Mouse (Mus musculus): ENCODE data around the gene Ndufaf3. TPM values are rescaled to one million over a fixed set of nuclear protein-coding genes. Genes with fewer than 3 reads are reported as not detected.

Ndufaf3 gene
- polyA plus RNA-seq, 1 experiment from 2014 or later: 53.2 TPM

- H3K36me3 ChIP-seq (ENCODE audit: control insufficient read depth, insufficient read depth, low read length): peaks cover 19% of the 10 kb centered on the region; the same call in 1 of the 2 replicates
- H3K4me2 ChIP-seq (ENCODE audit: low read depth, low read length, severe bottlenecking): no peak overlapping the region
- H3K4me3 ChIP-seq (ENCODE audit: low read depth, low read length): no peak overlapping the region
- no peak for DNase-seq (ENCODE audit: low spot score)
- no peaks in the 10 kb centered on the region for H3K27me3 ChIP-seq (ENCODE audit: control insufficient read depth, insufficient read depth, low read length)
- H3K9me3 ChIP-seq (ENCODE audit: control insufficient read depth, low read length): no peaks in the 10 kb centered on the region
- 90% methylated on average over 37 of the region's 37 CpGs for WGBS
- peaks cover 31% of the 10 kb centered on the region for H3K4me1 ChIP-seq (replicated peaks; ENCODE audit: control insufficient read depth, insufficient read depth, low read length)
- no peak overlapping the region for H3K9ac ChIP-seq (ENCODE audit: low read length)
- ATAC-seq (replicated peaks; ENCODE audit: low FRiP score): no peak
- H3K27ac ChIP-seq (ENCODE audit: low read depth, low read length): no peak overlapping the region
These were observed 8.4 kb upstream of the Ndufaf3 start for GRCm38 (mm10) chr9:108575321-108576297.

- H3K9ac ChIP-seq (ENCODE audit: low read length): no peak overlapping the region
- no peak overlapping the region for H3K27ac ChIP-seq (ENCODE audit: low read depth, low read length)
- ATAC-seq (replicated peaks; ENCODE audit: low FRiP score): no peak
- H3K27me3 ChIP-seq (ENCODE audit: control insufficient read depth, insufficient read depth, low read length): no peaks in the 10 kb centered on the region
- no peaks in the 10 kb centered on the region for H3K9me3 ChIP-seq (ENCODE audit: control insufficient read depth, low read length)
- no peak overlapping the region for H3K4me2 ChIP-seq (ENCODE audit: low read depth, low read length, severe bottlenecking)
- DNase-seq (ENCODE audit: low spot score): no peak
- 92% methylated on average over 12 of the region's 12 CpGs for WGBS
- H3K36me3 ChIP-seq (ENCODE audit: control insufficient read depth, insufficient read depth, low read length): peaks cover 19% of the 10 kb centered on the region; the same call in 1 of the 2 replicates
- no peak overlapping the region for H3K4me3 ChIP-seq (ENCODE audit: low read depth, low read length)
- H3K4me1 ChIP-seq (replicated peaks; ENCODE audit: control insufficient read depth, insufficient read depth, low read length): peaks cover 36% of the 10 kb centered on the region
These were observed 7.7 kb upstream of the Ndufaf3 start for GRCm38 (mm10) chr9:108574921-108575320.

- DNase-seq (ENCODE audit: low spot score) (peak; percentile 88), ATAC-seq (replicated peaks; ENCODE audit: low FRiP score) (no peak)
- Histone ChIP-seq H3K9ac (ENCODE audit: low read length) (0 out of 2 replicates have a peak overlapping the region, but pooled peaks have one; percentile 16), H3K4me2 (ENCODE audit: low read depth, low read length, severe bottlenecking) (no peak overlapping the region), H3K4me1 (replicated peaks; ENCODE audit: control insufficient read depth, insufficient read depth, low read length) (peaks cover 32% of the 10 kb centered on the region), H3K36me3 (ENCODE audit: control insufficient read depth, insufficient read depth, low read length) (peaks cover 19% of the 10 kb centered on the region; the same call in 1 of the 2 replicates), H3K4me3 (ENCODE audit: low read depth, low read length) (no peak overlapping the region), H3K9me3 (ENCODE audit: control insufficient read depth, low read length) (no peaks in the 10 kb centered on the region), H3K27ac (ENCODE audit: low read depth, low read length) (no peak overlapping the region), H3K27me3 (ENCODE audit: control insufficient read depth, insufficient read depth, low read length) (no peaks in the 10 kb centered on the region)
- 49% methylated on average over 26 of the region's 26 CpGs for WGBS
These were observed 6.8 kb upstream of the Ndufaf3 start for GRCm38 (mm10) chr9:108573774-108574690.

- no peak overlapping the region for H3K4me3 ChIP-seq (ENCODE audit: low read depth, low read length)
- no peak for ATAC-seq (replicated peaks; ENCODE audit: low FRiP score)
- 82% methylated on average over 10 of the region's 10 CpGs for WGBS
- H3K36me3 ChIP-seq (ENCODE audit: control insufficient read depth, insufficient read depth, low read length): peaks cover 19% of the 10 kb centered on the region; the same call in 1 of the 2 replicates
- no peak for DNase-seq (ENCODE audit: low spot score)
- peaks cover 36% of the 10 kb centered on the region for H3K4me1 ChIP-seq (replicated peaks; ENCODE audit: control insufficient read depth, insufficient read depth, low read length)
- H3K27ac ChIP-seq (ENCODE audit: low read depth, low read length): no peak overlapping the region
- no peak overlapping the region for H3K9ac ChIP-seq (ENCODE audit: low read length)
- no peaks in the 10 kb centered on the region for H3K9me3 ChIP-seq (ENCODE audit: control insufficient read depth, low read length)
- H3K27me3 ChIP-seq (ENCODE audit: control insufficient read depth, insufficient read depth, low read length): no peaks in the 10 kb centered on the region
- H3K4me2 ChIP-seq (ENCODE audit: low read depth, low read length, severe bottlenecking): no peak overlapping the region
These were observed 5.1 kb upstream of the Ndufaf3 start for GRCm38 (mm10) chr9:108572321-108572720.

DNA sequence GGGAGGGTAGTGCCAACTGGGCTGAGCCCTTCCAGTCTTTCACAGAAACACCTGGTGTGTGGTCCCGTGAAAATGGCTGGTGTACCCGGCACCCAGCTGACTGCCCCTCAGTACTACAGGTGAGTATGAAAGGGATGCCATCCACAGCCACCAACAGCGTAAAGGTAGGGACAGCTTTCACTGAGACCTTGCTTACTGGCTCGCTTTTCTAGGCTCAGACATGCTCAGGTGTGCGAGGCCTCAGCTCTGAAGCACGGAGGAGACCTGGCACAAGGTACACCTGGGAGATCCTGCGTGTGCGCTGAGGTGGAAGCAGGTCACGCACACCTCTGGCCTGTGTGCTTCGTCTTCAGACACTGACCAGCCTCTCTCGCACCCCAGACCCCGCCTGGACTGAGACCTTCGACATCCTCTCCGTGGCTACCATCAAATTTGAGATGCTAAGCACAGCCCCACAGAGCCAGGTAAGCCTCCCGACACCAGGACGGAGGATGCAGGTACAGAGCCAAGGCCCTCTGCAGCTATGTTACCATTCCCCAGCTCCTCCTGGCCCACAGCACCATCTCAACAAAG is 4.3 kb upstream of the Ndufaf3 start:
- no peak for DNase-seq (ENCODE audit: low spot score)
- H3K4me1 ChIP-seq (replicated peaks; ENCODE audit: control insufficient read depth, insufficient read depth, low read length): peaks cover 28% of the 10 kb centered on the region
- no peak for ATAC-seq (replicated peaks; ENCODE audit: low FRiP score)
- 95% methylated on average over 16 of the region's 16 CpGs for WGBS
- H3K9ac ChIP-seq (ENCODE audit: low read length): no peak overlapping the region
- no peaks in the 10 kb centered on the region for H3K27me3 ChIP-seq (ENCODE audit: control insufficient read depth, insufficient read depth, low read length)
- peaks cover 19% of the 10 kb centered on the region; the same call in 1 of the 2 replicates for H3K36me3 ChIP-seq (ENCODE audit: control insufficient read depth, insufficient read depth, low read length)
- H3K4me2 ChIP-seq (ENCODE audit: low read depth, low read length, severe bottlenecking): no peak overlapping the region
- H3K4me3 ChIP-seq (ENCODE audit: low read depth, low read length): no peak overlapping the region
- no peaks in the 10 kb centered on the region for H3K9me3 ChIP-seq (ENCODE audit: control insufficient read depth, low read length)
- H3K27ac ChIP-seq (ENCODE audit: low read depth, low read length): no peak overlapping the region

GRCm38 (mm10) chr9:108570207-108570896 is 3.1 kb upstream of the Ndufaf3 start:
- H3K27ac ChIP-seq (ENCODE audit: low read depth, low read length): peak overlapping the region; percentile 53; the same call in 1 of the 2 replicates
- H3K4me2 ChIP-seq (ENCODE audit: low read depth, low read length, severe bottlenecking): peak overlapping the region; percentile 93
- no peaks in the 10 kb centered on the region for H3K27me3 ChIP-seq (ENCODE audit: control insufficient read depth, insufficient read depth, low read length)
- H3K36me3 ChIP-seq (ENCODE audit: control insufficient read depth, insufficient read depth, low read length): peaks cover 18% of the 10 kb centered on the region; the same call in 1 of the 2 replicates
- no peaks in the 10 kb centered on the region for H3K9me3 ChIP-seq (ENCODE audit: control insufficient read depth, low read length)
- peaks cover 28% of the 10 kb centered on the region for H3K4me1 ChIP-seq (replicated peaks; ENCODE audit: control insufficient read depth, insufficient read depth, low read length)
- peak; percentile 86 for DNase-seq (ENCODE audit: low spot score)
- H3K4me3 ChIP-seq (ENCODE audit: low read depth, low read length): peak overlapping the region; percentile 51
- H3K9ac ChIP-seq (ENCODE audit: low read length): peak overlapping the region; percentile 57
- WGBS: 3% methylated on average over 40 of the region's 40 CpGs
- ATAC-seq (replicated peaks; ENCODE audit: low FRiP score): peak; percentile 4; the same call in 1 of the 2 replicates

DNA sequence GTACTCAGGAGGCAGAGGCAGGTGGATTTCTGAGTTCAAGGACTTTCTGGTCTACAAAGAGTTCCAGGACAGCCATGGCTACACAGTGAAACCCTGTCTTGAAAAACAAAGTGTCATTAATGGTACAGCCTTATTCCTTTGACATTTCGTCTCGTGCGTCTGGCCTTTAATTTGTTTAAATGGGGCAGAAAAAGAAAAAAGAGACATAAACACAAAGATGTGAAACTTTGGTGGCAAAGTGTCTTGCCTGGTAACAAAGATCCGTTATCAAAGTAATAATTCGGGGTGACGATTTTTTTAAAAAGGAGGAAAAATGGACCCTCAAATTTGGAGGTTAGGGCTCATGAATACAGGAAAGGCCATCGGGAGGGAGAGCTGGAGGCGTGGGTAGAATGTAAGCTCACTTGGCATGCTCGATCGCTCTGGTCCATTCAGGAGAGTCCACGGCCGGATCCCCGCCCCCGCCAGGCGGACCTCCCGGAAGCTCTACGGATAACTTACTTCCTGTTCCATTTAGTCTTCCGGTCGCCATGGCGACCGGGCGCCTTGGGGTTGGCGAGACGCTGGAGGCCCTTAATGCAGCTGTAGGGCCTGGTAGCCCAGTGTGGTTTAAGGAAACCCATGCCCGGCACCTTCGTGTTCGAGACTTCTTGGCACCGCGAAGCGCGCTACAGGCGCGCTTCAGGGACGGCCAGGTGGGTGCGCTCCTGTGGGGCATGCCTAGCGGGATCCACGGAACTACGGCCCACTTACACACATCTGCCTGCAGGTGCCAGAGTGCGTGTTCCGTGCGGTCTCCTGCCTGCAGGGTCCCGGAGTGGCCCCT is 2.4 kb upstream of the Ndufaf3 start, which contains the start of gene Dalrd3:
Gene Dalrd3 (plus strand): TSS at position 506 of the 826 bp plus-strand sequence.
- Histone ChIP-seq H3K9me3 (ENCODE audit: control insufficient read depth, low read length) (no peaks in the 10 kb centered on the region), H3K4me1 (replicated peaks; ENCODE audit: control insufficient read depth, insufficient read depth, low read length) (peaks cover 28% of the 10 kb centered on the region), H3K9ac (ENCODE audit: low read length) (peak within 1 kb of the TSS; percentile 57), H3K36me3 (ENCODE audit: control insufficient read depth, insufficient read depth, low read length) (peaks cover 16% of the 10 kb centered on the region; the same call in 1 of the 2 replicates), H3K27ac (ENCODE audit: low read depth, low read length) (peak within 1 kb of the TSS; percentile 53; the same call in 1 of the 2 replicates), H3K4me3 (ENCODE audit: low read depth, low read length) (peak within 1 kb of the TSS; percentile 51), H3K4me2 (ENCODE audit: low read depth, low read length, severe bottlenecking) (peak within 1 kb of the TSS; percentile 93), H3K27me3 (ENCODE audit: control insufficient read depth, insufficient read depth, low read length) (no peaks in the 10 kb centered on the region)
- ATAC-seq (replicated peaks; ENCODE audit: low FRiP score) (peak; percentile 65), DNase-seq (ENCODE audit: low spot score) (peak; percentile 96)
- WGBS: 7% methylated on average over 42 of the region's 42 CpGs

Measured in forebrain, embryonic 11.5 days (tissue).